Mouse (Mus musculus): ENCODE data around the gene Pyroxd2. TPM values are rescaled to one million over a fixed set of nuclear protein-coding genes. Genes with fewer than 3 reads are reported as not detected.

Pyroxd2 gene
- polyA plus RNA-seq, 1 experiment from 2014 or later, result 1.4 TPM

- no peak overlapping the region for H3K4me2 ChIP-seq (replicated peaks)
- no peak overlapping the region for H3K4me3 ChIP-seq
- ATAC-seq (ENCODE audit: insufficient number of reproducible peaks, insufficient read depth, low FRiP score, low TSS enrichment), result no peak
- H3K4me1 ChIP-seq, result no peaks in the 10 kb centered on the region
- H3K9ac ChIP-seq, result no peak overlapping the region
- WGBS, result 70% methylated on average over 23 of the region's 23 CpGs
- H3K9me3 ChIP-seq, result no peaks in the 10 kb centered on the region
- H3K27me3 ChIP-seq, result no peaks in the 10 kb centered on the region
- no peak overlapping the region for H3K27ac ChIP-seq
- H3K36me3 ChIP-seq, result 0 out of 2 replicates have a peak, but pooled peaks cover 3% of the 10 kb centered on the region
Observed at GRCm38 (mm10) chr19:42770141-42770872, 17.7 kb upstream of the Pyroxd2 start.

GRCm38 (mm10) chr19:42769648-42770047 is 17.1 kb upstream of the Pyroxd2 start:
- ATAC-seq (ENCODE audit: insufficient number of reproducible peaks, insufficient read depth, low FRiP score, low TSS enrichment), result no peak
- 87% methylated on average over 10 of the region's 10 CpGs for WGBS
- no peak overlapping the region for H3K4me3 ChIP-seq

GRCm38 (mm10) chr19:42767361-42767760 is 14.8 kb upstream of the Pyroxd2 start:
- H3K4me2 ChIP-seq (replicated peaks), result no peak overlapping the region
- 75% methylated on average over 8 of the region's 8 CpGs for WGBS
- H3K27me3 ChIP-seq, result no peaks in the 10 kb centered on the region
- H3K4me3 ChIP-seq, result no peak overlapping the region
- ATAC-seq (ENCODE audit: insufficient number of reproducible peaks, insufficient read depth, low FRiP score, low TSS enrichment), result no peak
- H3K36me3 ChIP-seq, result 0 out of 2 replicates have a peak, but pooled peaks cover 3% of the 10 kb centered on the region
- H3K9ac ChIP-seq, result no peak overlapping the region
- H3K4me1 ChIP-seq, result peaks cover 16% of the 10 kb centered on the region
- no peak overlapping the region for H3K27ac ChIP-seq
- H3K9me3 ChIP-seq, result no peaks in the 10 kb centered on the region

More at GRCm38 (mm10) chr19:42769648-42770047, 17.1 kb upstream of the Pyroxd2 start:
- H3K36me3 ChIP-seq, result 0 out of 2 replicates have a peak, but pooled peaks cover 3% of the 10 kb centered on the region
- no peaks in the 10 kb centered on the region for H3K9me3 ChIP-seq
- H3K4me1 ChIP-seq, result peaks cover 4% of the 10 kb centered on the region; the same call in 1 of the 2 replicates
- no peak overlapping the region for H3K27ac ChIP-seq
- H3K9ac ChIP-seq, result no peak overlapping the region
- H3K27me3 ChIP-seq, result no peaks in the 10 kb centered on the region
- no peak overlapping the region for H3K4me2 ChIP-seq (replicated peaks)

- Histone ChIP-seq H3K9me3 (no peaks in the 10 kb centered on the region), H3K27ac (0 out of 2 replicates have a peak overlapping the region, but pooled peaks have one; percentile 11), H3K27me3 (no peaks in the 10 kb centered on the region), H3K36me3 (0 out of 2 replicates have a peak, but pooled peaks cover 3% of the 10 kb centered on the region), H3K9ac (no peak overlapping the region), H3K4me1 (peaks cover 16% of the 10 kb centered on the region), H3K4me3 (no peak overlapping the region), H3K4me2 (replicated peaks) (0 out of 2 replicates have a peak overlapping the region, but pooled peaks have one; percentile 17)
- no peak for ATAC-seq (ENCODE audit: insufficient number of reproducible peaks, insufficient read depth, low FRiP score, low TSS enrichment)
- WGBS, result 55% methylated on average over 10 of the region's 10 CpGs
Observed at GRCm38 (mm10) chr19:42764398-42764797, 11.8 kb upstream of the Pyroxd2 start.

DNA sequence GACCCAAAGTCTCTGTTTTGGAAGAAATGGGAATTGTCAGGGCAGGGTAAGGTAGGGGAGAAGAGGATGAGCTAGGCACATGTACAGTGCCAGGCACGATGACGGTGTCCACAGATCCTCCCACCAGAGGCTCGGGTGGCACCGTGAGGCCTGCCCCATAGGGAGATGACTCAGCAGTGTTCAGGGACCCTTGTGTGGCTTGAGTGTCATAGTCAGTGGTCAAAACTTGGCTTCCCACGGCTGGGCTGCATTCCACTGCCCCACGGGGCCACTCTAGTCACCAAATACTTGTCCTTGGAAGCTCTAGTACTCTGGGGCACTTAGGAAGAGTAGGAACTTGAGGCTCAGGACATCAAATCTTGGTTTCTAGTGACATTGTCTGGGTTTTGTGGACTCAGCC is 4.1 kb upstream of the Pyroxd2 start:
- no peak overlapping the region for H3K4me2 ChIP-seq (replicated peaks)
- no peaks in the 10 kb centered on the region for H3K27me3 ChIP-seq
- 90% methylated on average over 6 of the region's 6 CpGs for WGBS
- no peaks in the 10 kb centered on the region for H3K36me3 ChIP-seq
- H3K9ac ChIP-seq, result no peak overlapping the region
- H3K9me3 ChIP-seq, result no peaks in the 10 kb centered on the region
- peaks cover 29% of the 10 kb centered on the region for H3K4me1 ChIP-seq
- H3K27ac ChIP-seq, result no peak overlapping the region
- no peak for ATAC-seq (ENCODE audit: insufficient number of reproducible peaks, insufficient read depth, low FRiP score, low TSS enrichment)
- H3K4me3 ChIP-seq, result no peak overlapping the region

DNA sequence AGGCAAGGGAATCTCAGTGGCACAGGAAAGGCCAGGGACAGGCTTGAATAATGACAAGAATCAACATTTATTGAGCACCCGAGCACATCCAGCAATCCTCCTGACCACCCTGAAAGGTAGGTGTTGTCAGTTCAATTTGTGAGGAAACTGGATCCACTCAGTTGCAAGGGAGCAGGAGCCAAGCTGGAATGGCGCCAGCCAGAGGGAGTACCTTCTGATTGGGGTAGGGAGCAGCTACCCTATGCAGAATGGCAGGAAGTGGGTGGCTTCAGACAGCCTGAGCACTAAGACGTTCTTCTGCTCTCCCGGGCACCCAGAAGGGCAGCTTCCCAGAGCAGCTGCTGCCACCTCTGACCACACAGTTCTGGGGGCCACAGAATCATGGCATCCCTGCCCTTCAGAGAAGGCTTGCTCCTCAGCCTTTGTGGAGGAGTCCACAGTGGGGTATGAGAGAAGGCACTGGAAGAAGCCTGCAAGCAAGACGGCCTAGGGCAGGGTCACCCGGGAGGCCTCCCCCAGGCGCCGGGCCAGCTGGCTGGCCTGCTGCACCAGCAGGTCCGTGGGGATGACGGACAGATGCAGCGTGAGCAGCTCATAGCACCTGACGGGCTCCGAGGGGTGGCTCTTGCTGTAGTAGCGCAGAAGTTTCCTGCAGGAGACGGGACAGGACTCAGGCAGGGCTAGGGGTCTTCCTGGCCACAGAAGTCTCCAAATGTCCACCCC is 2.7 kb upstream of the Pyroxd2 start:
- no peak overlapping the region for H3K9ac ChIP-seq
- H3K36me3 ChIP-seq, result no peaks in the 10 kb centered on the region
- H3K4me3 ChIP-seq, result no peak overlapping the region
- H3K4me1 ChIP-seq, result peaks cover 29% of the 10 kb centered on the region
- ATAC-seq (ENCODE audit: insufficient number of reproducible peaks, insufficient read depth, low FRiP score, low TSS enrichment), result no peak
- no peaks in the 10 kb centered on the region for H3K9me3 ChIP-seq
- H3K27me3 ChIP-seq, result no peaks in the 10 kb centered on the region
- no peak overlapping the region for H3K27ac ChIP-seq
- whole genome bisulfite sequencing, result 71% methylated on average over 15 of the region's 15 CpGs
- no peak overlapping the region for H3K4me2 ChIP-seq (replicated peaks)

DNA sequence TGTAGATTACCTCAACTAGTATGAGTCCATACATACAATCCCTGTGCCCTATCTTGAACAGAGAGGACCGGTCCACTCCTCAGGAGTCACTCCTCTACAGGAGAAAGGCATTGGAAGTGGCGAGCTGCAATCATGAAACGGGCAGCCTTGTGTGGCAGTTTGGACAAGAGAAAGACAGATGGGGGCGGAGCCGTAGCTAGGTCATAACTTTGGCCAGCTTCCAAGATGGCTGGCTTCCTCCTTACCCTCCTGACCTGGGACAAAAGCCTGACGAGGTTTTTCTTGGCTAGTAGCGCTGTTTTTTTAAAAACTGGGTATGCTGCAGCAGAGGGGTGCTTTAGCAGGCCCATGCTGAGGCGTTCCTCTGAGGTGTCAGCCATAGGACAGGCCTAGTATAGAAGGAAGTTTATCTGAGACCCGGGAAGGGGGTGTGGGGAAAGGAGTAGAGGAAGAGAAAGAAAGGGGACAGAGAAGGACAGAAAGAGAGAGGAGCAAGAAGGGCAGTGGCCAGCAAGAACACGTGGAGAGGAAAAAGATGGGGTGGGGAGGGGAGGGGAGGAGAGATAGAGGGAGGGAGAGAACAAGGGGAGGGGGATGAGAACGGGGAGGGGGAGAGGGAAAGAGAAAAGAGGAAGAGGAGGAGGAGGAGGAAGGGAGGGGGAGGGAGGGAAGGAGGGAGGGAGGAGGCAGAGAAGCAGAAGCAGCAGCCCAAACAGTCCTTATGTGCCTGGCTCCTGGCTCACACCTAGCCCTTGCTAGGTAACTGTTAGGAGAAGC is 754 bp upstream of the Pyroxd2 start:
- peaks cover 29% of the 10 kb centered on the region for H3K4me1 ChIP-seq
- 35% methylated on average over 11 of the region's 11 CpGs for WGBS
- H3K4me2 ChIP-seq (replicated peaks), result peak overlapping the region; percentile 61
- H3K27ac ChIP-seq, result peak overlapping the region; percentile 81
- H3K9me3 ChIP-seq, result no peaks in the 10 kb centered on the region
- H3K27me3 ChIP-seq, result no peaks in the 10 kb centered on the region
- H3K9ac ChIP-seq, result no peak overlapping the region
- no peak; the same call in 1 of the 2 replicates for ATAC-seq (ENCODE audit: insufficient number of reproducible peaks, insufficient read depth, low FRiP score, low TSS enrichment)
- no peak overlapping the region for H3K4me3 ChIP-seq
- no peaks in the 10 kb centered on the region for H3K36me3 ChIP-seq

DNA sequence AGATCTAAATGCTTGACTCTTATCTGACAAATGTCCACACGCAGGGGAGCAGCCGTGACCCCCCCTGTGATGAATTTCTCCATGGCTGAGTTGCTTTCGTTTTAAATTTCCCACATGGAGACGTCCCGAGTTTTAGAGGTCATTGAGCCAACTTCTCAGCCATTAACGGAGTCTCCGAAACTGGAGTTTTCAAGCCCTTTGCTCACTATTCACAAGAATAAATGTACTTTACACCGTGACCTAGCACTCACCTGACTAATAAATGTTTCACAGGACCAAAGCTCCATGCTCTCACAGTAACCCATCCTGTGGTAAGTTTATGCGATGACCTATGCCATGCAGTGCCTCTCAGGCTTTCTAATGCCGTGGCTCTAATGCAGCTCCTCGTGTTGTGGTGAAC is 2.4 kb downstream of the Pyroxd2 start:
- Histone ChIP-seq H3K4me1 (peaks cover 25% of the 10 kb centered on the region), H3K4me3 (no peak overlapping the region), H3K27ac (no peak overlapping the region), H3K4me2 (replicated peaks) (no peak overlapping the region), H3K9ac (no peak overlapping the region), H3K27me3 (no peaks in the 10 kb centered on the region), H3K9me3 (no peaks in the 10 kb centered on the region), H3K36me3 (no peaks in the 10 kb centered on the region)
- WGBS, result 79% methylated on average over 11 of the region's 11 CpGs
- ATAC-seq (ENCODE audit: insufficient number of reproducible peaks, insufficient read depth, low FRiP score, low TSS enrichment), result no peak

- Histone ChIP-seq H3K4me2 (replicated peaks) (no peak overlapping the region), H3K4me3 (no peak overlapping the region), H3K9me3 (no peaks in the 10 kb centered on the region), H3K27ac (no peak overlapping the region), H3K9ac (no peak overlapping the region), H3K27me3 (no peaks in the 10 kb centered on the region), H3K4me1 (no peaks in the 10 kb centered on the region), H3K36me3 (no peaks in the 10 kb centered on the region)
- no peak for ATAC-seq (ENCODE audit: insufficient number of reproducible peaks, insufficient read depth, low FRiP score, low TSS enrichment)
- WGBS, result 90% methylated on average over 8 of the region's 8 CpGs
Observed at GRCm38 (mm10) chr19:42746702-42747101, 5.9 kb downstream of the Pyroxd2 start.

- no peak for ATAC-seq (ENCODE audit: insufficient number of reproducible peaks, insufficient read depth, low FRiP score, low TSS enrichment)
- Histone ChIP-seq H3K27me3 (no peaks in the 10 kb centered on the region), H3K4me1 (no peaks in the 10 kb centered on the region), H3K9ac (no peak overlapping the region), H3K36me3 (no peaks in the 10 kb centered on the region), H3K27ac (no peak overlapping the region), H3K4me2 (replicated peaks) (no peak overlapping the region), H3K9me3 (no peaks in the 10 kb centered on the region), H3K4me3 (no peak overlapping the region)
- 82% methylated on average over 4 of the region's 4 CpGs for WGBS
Observed at GRCm38 (mm10) chr19:42745869-42746224, 6.7 kb downstream of the Pyroxd2 start.

GRCm38 (mm10) chr19:42745084-42745868 is 7.3 kb downstream of the Pyroxd2 start:
- Histone ChIP-seq H3K4me3 (no peak overlapping the region), H3K9ac (no peak overlapping the region), H3K36me3 (no peaks in the 10 kb centered on the region), H3K27me3 (no peaks in the 10 kb centered on the region), H3K4me2 (replicated peaks) (no peak overlapping the region), H3K4me1 (no peaks in the 10 kb centered on the region), H3K9me3 (no peaks in the 10 kb centered on the region), H3K27ac (no peak overlapping the region)
- 52% methylated on average over 9 of the region's 9 CpGs for WGBS
- ATAC-seq (ENCODE audit: insufficient number of reproducible peaks, insufficient read depth, low FRiP score, low TSS enrichment), result no peak

All from embryonic facial prominence, embryonic 12.5 days (tissue).